Mouse (Mus musculus) thymus, adult 2 months (tissue): Measurements from ENCODE around the gene Ankrd34b.

Experiments
- CTCF ChIP-seq: fragments of 200-500 bp; IDR thresholded peaks from 2 replicates; pipeline ENCODE4 v1.5.1; 2012; ENCODE audit warnings: mild to moderate bottlenecking, control low read depth, low read length, moderate library complexity, borderline replicate concordance; ENCODE audit not compliant: control insufficient read depth, poor library complexity, insufficient read depth; ENCODE audit errors: extremely low read depth
- POLR2A ChIP-seq: fragments of 200-500 bp; IDR thresholded peaks from 2 replicates; pipeline ENCODE4 v1.6.1; 2012; ENCODE audit warnings: mild to moderate bottlenecking, low read length, control low read depth, moderate library complexity; ENCODE audit not compliant: control insufficient read depth, poor library complexity, insufficient read depth; ENCODE audit errors: extremely low read depth

GRCm38 (mm10) chr13:92402063-92402462 lies 23.6 kb upstream of the Ankrd34b start:
- TF ChIP-seq CTCF (no peak), POLR2A (no peak)
